22 mouse cellular contexts compared by ENCODE assay signal in the genomic region with DNA sequence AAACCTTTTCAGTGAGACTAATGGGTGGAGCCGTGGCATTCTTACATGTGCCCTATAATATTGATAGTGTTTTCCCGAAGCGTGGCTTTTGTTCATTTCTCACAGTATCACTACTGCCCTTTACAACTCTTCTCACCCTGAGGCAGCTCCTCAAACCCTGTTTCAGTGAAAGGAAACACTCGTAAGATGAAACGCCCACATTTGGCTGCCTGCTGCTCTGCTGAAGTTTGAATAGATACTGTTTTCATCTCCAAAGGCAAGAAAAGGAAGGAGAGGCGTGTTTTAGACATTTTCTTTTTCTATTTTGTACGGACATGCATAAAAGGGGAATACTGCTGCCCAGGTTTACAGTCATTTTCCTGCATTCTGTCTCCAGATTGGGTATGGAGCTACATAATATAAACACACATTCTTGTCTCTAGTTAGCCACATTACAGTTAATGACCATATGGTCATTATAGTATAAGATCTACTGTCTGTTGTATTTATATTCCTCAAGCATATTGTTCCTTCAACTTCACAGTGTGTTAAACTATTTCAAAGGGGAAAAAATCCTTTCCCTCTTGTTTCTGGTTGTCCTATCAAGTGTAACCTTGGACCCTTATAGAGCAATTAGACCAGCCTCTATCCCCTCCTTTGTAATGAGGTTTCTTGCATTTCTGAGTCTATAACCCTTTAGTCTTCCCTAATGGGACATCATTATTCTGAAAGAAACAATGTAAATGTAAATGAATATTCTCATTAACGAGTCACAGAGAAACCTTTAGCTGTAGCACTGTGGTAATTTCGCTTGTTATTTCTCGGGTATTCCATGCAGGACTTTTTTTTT.
A peak's percentile ranks its signal among the peaks of the same experiment; 100 is the strongest.
DNase-seq lines count a peak whose midpoint lies in the region; ATAC-seq and TF ChIP-seq lines count a peak whose summit lies in the region.
"Had no signal": no experiment of that assay in that cellular context is flagged by ENCODE, and none has a peak within 500 bp of the region (broad histone marks: within the 10 kb centered on the region; RNA-seq: fewer than 3 reads in every experiment).

No protein-coding gene starts in this region.

- H3K27me3 ChIP-seq in forebrain, embryonic 11.5 days (ENCODE audit: control insufficient read depth, insufficient read depth, low read length): no peaks in the 10 kb centered on the region
- H3K27me3 ChIP-seq in forebrain, postnatal 0 days (ENCODE audit: insufficient read depth, low read length): no peaks in the 10 kb centered on the region
- H3K27me3 ChIP-seq in midbrain, embryonic 13.5 days: no peaks in the 10 kb centered on the region
- H3K27me3 ChIP-seq in midbrain, postnatal 0 days (ENCODE audit: insufficient read depth, low read length): no peaks in the 10 kb centered on the region
- no peaks in the 10 kb centered on the region for H3K27me3 ChIP-seq in forebrain, embryonic 16.5 days (replicated peaks; ENCODE audit: control insufficient read depth, insufficient read depth, low read length)
- H3K27me3 ChIP-seq: hindbrain, embryonic 15.5 days; limb, embryonic 13.5 days; liver, embryonic 13.5 days; midbrain, embryonic 15.5 days had no signal

- no peaks in the 10 kb centered on the region for H3K36me3 ChIP-seq in forebrain, embryonic 11.5 days (ENCODE audit: control insufficient read depth, insufficient read depth, low read length)
- H3K36me3 ChIP-seq in forebrain, postnatal 0 days (ENCODE audit: insufficient read depth): no peaks in the 10 kb centered on the region
- no peaks in the 10 kb centered on the region for H3K36me3 ChIP-seq in midbrain, embryonic 13.5 days
- no peaks in the 10 kb centered on the region for H3K36me3 ChIP-seq in midbrain, postnatal 0 days (ENCODE audit: insufficient read depth, low read length)
- no peaks in the 10 kb centered on the region for H3K36me3 ChIP-seq in forebrain, embryonic 16.5 days (ENCODE audit: control insufficient read depth, insufficient read depth)
- H3K36me3 ChIP-seq: embryonic facial prominence, embryonic 10.5 days; heart, embryonic 10.5 days; hindbrain, embryonic 15.5 days; liver, embryonic 13.5 days; midbrain, embryonic 15.5 days had no signal

- no peak overlapping the region for H3K4me3 ChIP-seq in forebrain, embryonic 11.5 days (ENCODE audit: low read depth, low read length)
- H3K4me3 ChIP-seq in forebrain, postnatal 0 days (ENCODE audit: low read depth, low read length): no peak overlapping the region
- no peak overlapping the region for H3K4me3 ChIP-seq in midbrain, embryonic 13.5 days (replicated peaks)
- H3K4me3 ChIP-seq in midbrain, postnatal 0 days (ENCODE audit: low read depth, low read length): no peak overlapping the region
- H3K4me3 ChIP-seq in forebrain, embryonic 16.5 days (replicated peaks; ENCODE audit: low read length): no peak overlapping the region
- H3K4me3 ChIP-seq: embryonic facial prominence, embryonic 10.5 days; heart, embryonic 10.5 days; hindbrain, embryonic 15.5 days; limb, embryonic 13.5 days; liver, embryonic 13.5 days; midbrain, embryonic 15.5 days had no signal

- no peak overlapping the region for H3K4me2 ChIP-seq in forebrain, embryonic 11.5 days (ENCODE audit: low read depth, low read length, severe bottlenecking)
- H3K4me2 ChIP-seq in forebrain, postnatal 0 days (ENCODE audit: low read depth): no peak overlapping the region
- H3K4me2 ChIP-seq in midbrain, embryonic 13.5 days (replicated peaks): no peak overlapping the region
- no peak overlapping the region for H3K4me2 ChIP-seq in midbrain, postnatal 0 days (ENCODE audit: low read depth, low read length, poor library complexity, severe bottlenecking)
- H3K4me2 ChIP-seq in forebrain, embryonic 16.5 days (ENCODE audit: low read length): no peak overlapping the region; the same call in 1 of the 2 replicates
- H3K4me2 ChIP-seq: hindbrain, embryonic 15.5 days; limb, embryonic 13.5 days; liver, embryonic 13.5 days; midbrain, embryonic 15.5 days had no signal

- no peak for DNase-seq in forebrain, embryonic 11.5 days (ENCODE audit: low spot score)
- no peak for DNase-seq in forebrain, postnatal 0 days
- no peak for DNase-seq in midbrain, postnatal 0 days (ENCODE audit: low spot score)
- peak; percentile 59 for DNase-seq in brain, adult 2 months (ENCODE audit: low read depth, low spot score)
- DNase-seq in gastrocnemius, postnatal 10 days: no peak
- no peak for DNase-seq in gastrocnemius, adult 8-10 months (ENCODE audit: low spot score in 2 of 2)
- DNase-seq: adrenal gland, postnatal 10 days; cerebellum, adult 8-10 months; heart, postnatal 4 days; kidney, adult 8-10 months; kidney, postnatal 14 days; liver, embryonic 13.5 days; lung, adult 2 months; lung, postnatal 14 days had no signal

- no peak for TF ChIP-seq CTCF in forebrain, postnatal 0 days (IDR thresholded peaks at IDR 0.05; ENCODE audit: low read depth)
- TF ChIP-seq CTCF in midbrain, postnatal 0 days (IDR thresholded peaks at IDR 0.05): no peak

- no peaks in the 10 kb centered on the region for H3K9me3 ChIP-seq in forebrain, embryonic 11.5 days (ENCODE audit: control insufficient read depth, low read length)
- no peaks in the 10 kb centered on the region for H3K9me3 ChIP-seq in forebrain, postnatal 0 days (ENCODE audit: low read length)
- no peaks in the 10 kb centered on the region for H3K9me3 ChIP-seq in midbrain, embryonic 13.5 days
- no peaks in the 10 kb centered on the region for H3K9me3 ChIP-seq in midbrain, postnatal 0 days (ENCODE audit: low read length)
- H3K9me3 ChIP-seq in forebrain, embryonic 16.5 days (ENCODE audit: control insufficient read depth, low read length): no peaks in the 10 kb centered on the region
- H3K9me3 ChIP-seq: embryonic facial prominence, embryonic 10.5 days; heart, embryonic 10.5 days; hindbrain, embryonic 15.5 days; limb, embryonic 13.5 days; liver, embryonic 13.5 days; midbrain, embryonic 15.5 days had no signal

- 42% methylated on average over 10 of the region's 10 CpGs for WGBS in forebrain, embryonic 11.5 days
- 20% methylated on average over 10 of the region's 10 CpGs for WGBS in forebrain, postnatal 0 days
- 62% methylated on average over 10 of the region's 10 CpGs for WGBS in midbrain, embryonic 13.5 days
- WGBS in midbrain, postnatal 0 days: 56% methylated on average over 10 of the region's 10 CpGs
- WGBS in forebrain, embryonic 16.5 days: 9% methylated on average over 10 of the region's 10 CpGs

- peaks cover 2% of the 10 kb centered on the region; the same call in 1 of the 2 replicates for H3K4me1 ChIP-seq in forebrain, embryonic 11.5 days (replicated peaks; ENCODE audit: control insufficient read depth, insufficient read depth, low read length)
- peaks cover 3% of the 10 kb centered on the region; the same call in 1 of the 2 replicates for H3K4me1 ChIP-seq in forebrain, postnatal 0 days (ENCODE audit: insufficient read depth)
- H3K4me1 ChIP-seq in midbrain, embryonic 13.5 days (replicated peaks): 0 out of 2 replicates have a peak, but pooled peaks cover 6% of the 10 kb centered on the region
- no peaks in the 10 kb centered on the region for H3K4me1 ChIP-seq in midbrain, postnatal 0 days (ENCODE audit: insufficient read depth, low read length)
- H3K4me1 ChIP-seq in forebrain, embryonic 16.5 days (replicated peaks; ENCODE audit: control insufficient read depth, insufficient read depth, low read length): no peaks in the 10 kb centered on the region
- H3K4me1 ChIP-seq: heart, embryonic 10.5 days; hindbrain, embryonic 15.5 days; limb, embryonic 13.5 days; liver, embryonic 13.5 days; midbrain, embryonic 15.5 days had no signal

- no peak overlapping the region for H3K9ac ChIP-seq in forebrain, embryonic 11.5 days (ENCODE audit: low read length)
- no peak overlapping the region for H3K9ac ChIP-seq in forebrain, postnatal 0 days
- H3K9ac ChIP-seq in midbrain, embryonic 13.5 days (replicated peaks): no peak overlapping the region
- H3K9ac ChIP-seq in midbrain, postnatal 0 days (replicated peaks; ENCODE audit: low read length, poor library complexity, severe bottlenecking): no peak overlapping the region
- no peak overlapping the region for H3K9ac ChIP-seq in forebrain, embryonic 16.5 days (replicated peaks; ENCODE audit: low read depth, low read length)
- H3K9ac ChIP-seq: hindbrain, embryonic 15.5 days; limb, embryonic 13.5 days; liver, embryonic 13.5 days; midbrain, embryonic 15.5 days had no signal

- ATAC-seq in forebrain, embryonic 11.5 days (replicated peaks; ENCODE audit: low FRiP score): peak; percentile 87
- ATAC-seq in forebrain, postnatal 0 days: no peak
- ATAC-seq in midbrain, embryonic 13.5 days: peak; percentile 37; the same call in 1 of the 2 replicates
- no peak for ATAC-seq in midbrain, postnatal 0 days (ENCODE audit: low FRiP score)
- ATAC-seq in forebrain, embryonic 16.5 days: peak; percentile 50
- ATAC-seq: midbrain, embryonic 15.5 days had no signal

- H3K27ac ChIP-seq in forebrain, embryonic 11.5 days (ENCODE audit: low read depth, low read length): no peak overlapping the region
- H3K27ac ChIP-seq in forebrain, postnatal 0 days (ENCODE audit: low read depth, low read length): no peak overlapping the region
- no peak overlapping the region for H3K27ac ChIP-seq in midbrain, embryonic 13.5 days
- H3K27ac ChIP-seq in midbrain, postnatal 0 days (ENCODE audit: low read depth, low read length): no peak overlapping the region
- no peak overlapping the region for H3K27ac ChIP-seq in forebrain, embryonic 16.5 days (ENCODE audit: low read length)
- H3K27ac ChIP-seq: embryonic facial prominence, embryonic 10.5 days; heart, embryonic 10.5 days; hindbrain, embryonic 15.5 days; limb, embryonic 13.5 days; liver, embryonic 13.5 days; midbrain, embryonic 15.5 days; stomach, postnatal 0 days had no signal

Comparison
In these comparisons a context has a peak if more than half of its experiments do, and no peak if none do; other contexts are left out.
1. ATAC-seq: peak in forebrain, embryonic 11.5 days (single experiment), midbrain, embryonic 13.5 days (single experiment) and forebrain, embryonic 16.5 days (single experiment); none in forebrain, postnatal 0 days (single experiment) and midbrain, postnatal 0 days (single experiment).